Mouse (Mus musculus): ENCODE measurements around the gene Cap2. TPM values are rescaled to one million over a fixed set of nuclear protein-coding genes. Genes with fewer than 3 reads are reported as not detected.
A peak's percentile ranks its signal among the peaks of the same experiment; 100 is the strongest.

Gene Cap2
- polyA plus RNA-seq, 1 experiment from 2014 or later = 15.9 TPM

GRCm38 (mm10) chr13:46542782-46543181 lies 41.1 kb downstream of the Cap2 start:
- peak; percentile 47; the same call in 1 of the 2 replicates for ATAC-seq
- Histone ChIP-seq H3K27ac (ENCODE audit: low read length) (peak overlapping the region; percentile 3; the same call in 1 of the 2 replicates), H3K27me3 (ENCODE audit: control insufficient read depth, insufficient read depth, low read depth, low read length) (no peaks in the 10 kb centered on the region), H3K9ac (ENCODE audit: low read depth, low read length) (no peak overlapping the region), H3K36me3 (ENCODE audit: control insufficient read depth, insufficient read depth, low read length) (no peaks in the 10 kb centered on the region), H3K4me1 (ENCODE audit: control insufficient read depth, insufficient read depth, low read length) (peaks cover 14% of the 10 kb centered on the region), H3K9me3 (replicated peaks; ENCODE audit: control insufficient read depth, low read length, poor library complexity, severe bottlenecking) (no peaks in the 10 kb centered on the region), H3K4me3 (ENCODE audit: low read depth, low read length) (no peak overlapping the region), H3K4me2 (ENCODE audit: low read length) (no peak overlapping the region)
- WGBS = 47% methylated on average over 7 of the region's 7 CpGs

- WGBS = 42% methylated on average over 6 of the region's 6 CpGs
- no peak for ATAC-seq
- peak overlapping the region; percentile 3; the same call in 1 of the 2 replicates for H3K27ac ChIP-seq (ENCODE audit: low read length)
- no peak overlapping the region for H3K4me2 ChIP-seq (ENCODE audit: low read length)
- H3K4me1 ChIP-seq (ENCODE audit: control insufficient read depth, insufficient read depth, low read length) = peaks cover 24% of the 10 kb centered on the region
- H3K4me3 ChIP-seq (ENCODE audit: low read depth, low read length) = no peak overlapping the region
- H3K36me3 ChIP-seq (ENCODE audit: control insufficient read depth, insufficient read depth, low read length) = no peaks in the 10 kb centered on the region
- no peak overlapping the region for H3K9ac ChIP-seq (ENCODE audit: low read depth, low read length)
- no peaks in the 10 kb centered on the region for H3K27me3 ChIP-seq (ENCODE audit: control insufficient read depth, insufficient read depth, low read depth, low read length)
- no peaks in the 10 kb centered on the region for H3K9me3 ChIP-seq (replicated peaks; ENCODE audit: control insufficient read depth, low read length, poor library complexity, severe bottlenecking)
Observed at GRCm38 (mm10) chr13:46544608-46545007, 43.0 kb downstream of the Cap2 start.

GRCm38 (mm10) chr13:46545081-46545480 lies 43.4 kb downstream of the Cap2 start:
- no peak for ATAC-seq
- H3K4me2 ChIP-seq (ENCODE audit: low read length) = no peak overlapping the region
- no peaks in the 10 kb centered on the region for H3K36me3 ChIP-seq (ENCODE audit: control insufficient read depth, insufficient read depth, low read length)
- WGBS = 7% methylated on average over 9 of the region's 9 CpGs
- peaks cover 24% of the 10 kb centered on the region for H3K4me1 ChIP-seq (ENCODE audit: control insufficient read depth, insufficient read depth, low read length)
- H3K9ac ChIP-seq (ENCODE audit: low read depth, low read length) = no peak overlapping the region
- H3K4me3 ChIP-seq (ENCODE audit: low read depth, low read length) = no peak overlapping the region
- no peaks in the 10 kb centered on the region for H3K9me3 ChIP-seq (replicated peaks; ENCODE audit: control insufficient read depth, low read length, poor library complexity, severe bottlenecking)
- H3K27me3 ChIP-seq (ENCODE audit: control insufficient read depth, insufficient read depth, low read depth, low read length) = no peaks in the 10 kb centered on the region
- peak overlapping the region; percentile 45 for H3K27ac ChIP-seq (ENCODE audit: low read length)

GRCm38 (mm10) chr13:46546846-46547245 lies 45.2 kb downstream of the Cap2 start:
- no peak overlapping the region for H3K27ac ChIP-seq (ENCODE audit: low read length)
- no peak overlapping the region for H3K4me2 ChIP-seq (ENCODE audit: low read length)
- no peak overlapping the region for H3K4me3 ChIP-seq (ENCODE audit: low read depth, low read length)
- H3K4me1 ChIP-seq (ENCODE audit: control insufficient read depth, insufficient read depth, low read length) = peaks cover 24% of the 10 kb centered on the region
- no peaks in the 10 kb centered on the region for H3K36me3 ChIP-seq (ENCODE audit: control insufficient read depth, insufficient read depth, low read length)
- H3K27me3 ChIP-seq (ENCODE audit: control insufficient read depth, insufficient read depth, low read depth, low read length) = no peaks in the 10 kb centered on the region
- no peak for ATAC-seq
- 81% methylated on average over 4 of the region's 4 CpGs for WGBS
- no peak overlapping the region for H3K9ac ChIP-seq (ENCODE audit: low read depth, low read length)
- no peaks in the 10 kb centered on the region for H3K9me3 ChIP-seq (replicated peaks; ENCODE audit: control insufficient read depth, low read length, poor library complexity, severe bottlenecking)

- no peaks in the 10 kb centered on the region for H3K36me3 ChIP-seq (ENCODE audit: control insufficient read depth, insufficient read depth, low read length)
- no peak overlapping the region for H3K27ac ChIP-seq (ENCODE audit: low read length)
- peaks cover 24% of the 10 kb centered on the region for H3K4me1 ChIP-seq (ENCODE audit: control insufficient read depth, insufficient read depth, low read length)
Observed at GRCm38 (mm10) chr13:46547253-46547652, 45.6 kb downstream of the Cap2 start.

GRCm38 (mm10) chr13:46548132-46548531 lies 46.5 kb downstream of the Cap2 start:
- no peaks in the 10 kb centered on the region for H3K27me3 ChIP-seq (ENCODE audit: control insufficient read depth, insufficient read depth, low read depth, low read length)
- no peaks in the 10 kb centered on the region for H3K9me3 ChIP-seq (replicated peaks; ENCODE audit: control insufficient read depth, low read length, poor library complexity, severe bottlenecking)
- peaks cover 24% of the 10 kb centered on the region for H3K4me1 ChIP-seq (ENCODE audit: control insufficient read depth, insufficient read depth, low read length)
- H3K36me3 ChIP-seq (ENCODE audit: control insufficient read depth, insufficient read depth, low read length) = no peaks in the 10 kb centered on the region
- H3K4me3 ChIP-seq (ENCODE audit: low read depth, low read length) = no peak overlapping the region
- ATAC-seq = peak; percentile 9; the same call in 1 of the 2 replicates
- peak overlapping the region; percentile 70 for H3K27ac ChIP-seq (ENCODE audit: low read length)
- 49% methylated on average over 8 of the region's 8 CpGs for WGBS
- H3K9ac ChIP-seq (ENCODE audit: low read depth, low read length) = no peak overlapping the region
- H3K4me2 ChIP-seq (ENCODE audit: low read length) = no peak overlapping the region

More at GRCm38 (mm10) chr13:46547253-46547652, 45.6 kb downstream of the Cap2 start:
- no peaks in the 10 kb centered on the region for H3K27me3 ChIP-seq (ENCODE audit: control insufficient read depth, insufficient read depth, low read depth, low read length)
- H3K4me2 ChIP-seq (ENCODE audit: low read length) = no peak overlapping the region
- WGBS = 45% methylated on average over 1 of the region's 1 CpGs
- H3K4me3 ChIP-seq (ENCODE audit: low read depth, low read length) = no peak overlapping the region
- no peak for ATAC-seq
- no peak overlapping the region for H3K9ac ChIP-seq (ENCODE audit: low read depth, low read length)
- no peaks in the 10 kb centered on the region for H3K9me3 ChIP-seq (replicated peaks; ENCODE audit: control insufficient read depth, low read length, poor library complexity, severe bottlenecking)

GRCm38 (mm10) chr13:46548600-46549179 lies 47.0 kb downstream of the Cap2 start:
- Histone ChIP-seq H3K4me2 (ENCODE audit: low read length) (no peak overlapping the region), H3K27me3 (ENCODE audit: control insufficient read depth, insufficient read depth, low read depth, low read length) (no peaks in the 10 kb centered on the region), H3K9ac (ENCODE audit: low read depth, low read length) (no peak overlapping the region), H3K27ac (ENCODE audit: low read length) (peak overlapping the region; percentile 70), H3K4me1 (ENCODE audit: control insufficient read depth, insufficient read depth, low read length) (peaks cover 24% of the 10 kb centered on the region), H3K36me3 (ENCODE audit: control insufficient read depth, insufficient read depth, low read length) (no peaks in the 10 kb centered on the region), H3K9me3 (replicated peaks; ENCODE audit: control insufficient read depth, low read length, poor library complexity, severe bottlenecking) (no peaks in the 10 kb centered on the region), H3K4me3 (ENCODE audit: low read depth, low read length) (no peak overlapping the region)
- WGBS = 66% methylated on average over 5 of the region's 5 CpGs
- ATAC-seq = peak; percentile 59

GRCm38 (mm10) chr13:46550627-46551026 lies 49.0 kb downstream of the Cap2 start:
- no peak overlapping the region for H3K9ac ChIP-seq (ENCODE audit: low read depth, low read length)
- H3K4me1 ChIP-seq (ENCODE audit: control insufficient read depth, insufficient read depth, low read length) = peaks cover 27% of the 10 kb centered on the region
- no peak for ATAC-seq
- H3K4me2 ChIP-seq (ENCODE audit: low read length) = no peak overlapping the region
- no peaks in the 10 kb centered on the region for H3K27me3 ChIP-seq (ENCODE audit: control insufficient read depth, insufficient read depth, low read depth, low read length)
- H3K36me3 ChIP-seq (ENCODE audit: control insufficient read depth, insufficient read depth, low read length) = no peaks in the 10 kb centered on the region
- no peak overlapping the region for H3K4me3 ChIP-seq (ENCODE audit: low read depth, low read length)
- WGBS = 91% methylated on average over 10 of the region's 10 CpGs
- no peaks in the 10 kb centered on the region for H3K9me3 ChIP-seq (replicated peaks; ENCODE audit: control insufficient read depth, low read length, poor library complexity, severe bottlenecking)
- H3K27ac ChIP-seq (ENCODE audit: low read length) = no peak overlapping the region

GRCm38 (mm10) chr13:46554736-46555135 lies 53.1 kb downstream of the Cap2 start:
- Histone ChIP-seq H3K9ac (ENCODE audit: low read depth, low read length) (no peak overlapping the region), H3K9me3 (replicated peaks; ENCODE audit: control insufficient read depth, low read length, poor library complexity, severe bottlenecking) (no peaks in the 10 kb centered on the region), H3K4me3 (ENCODE audit: low read depth, low read length) (no peak overlapping the region), H3K36me3 (ENCODE audit: control insufficient read depth, insufficient read depth, low read length) (no peaks in the 10 kb centered on the region), H3K27ac (ENCODE audit: low read length) (peak overlapping the region; percentile 76), H3K27me3 (ENCODE audit: control insufficient read depth, insufficient read depth, low read depth, low read length) (no peaks in the 10 kb centered on the region), H3K4me1 (ENCODE audit: control insufficient read depth, insufficient read depth, low read length) (peaks cover 14% of the 10 kb centered on the region), H3K4me2 (ENCODE audit: low read length) (peak overlapping the region; percentile 27; the same call in 1 of the 2 replicates)
- peak; percentile 86 for ATAC-seq
- WGBS = 22% methylated on average over 9 of the region's 9 CpGs

All from midbrain, embryonic 16.5 days (tissue).